Mouse (Mus musculus) kidney, adult 11 months (tissue): ENCODE results near the gene Hoxa9.
A peak's percentile ranks its signal among the peaks of the same experiment; 100 is the strongest.

Experiments
- DNase-seq: peaks from one replicate; pipeline ENCODE4 v3.0.0; 2022

The Hoxa9 gene

DNA sequence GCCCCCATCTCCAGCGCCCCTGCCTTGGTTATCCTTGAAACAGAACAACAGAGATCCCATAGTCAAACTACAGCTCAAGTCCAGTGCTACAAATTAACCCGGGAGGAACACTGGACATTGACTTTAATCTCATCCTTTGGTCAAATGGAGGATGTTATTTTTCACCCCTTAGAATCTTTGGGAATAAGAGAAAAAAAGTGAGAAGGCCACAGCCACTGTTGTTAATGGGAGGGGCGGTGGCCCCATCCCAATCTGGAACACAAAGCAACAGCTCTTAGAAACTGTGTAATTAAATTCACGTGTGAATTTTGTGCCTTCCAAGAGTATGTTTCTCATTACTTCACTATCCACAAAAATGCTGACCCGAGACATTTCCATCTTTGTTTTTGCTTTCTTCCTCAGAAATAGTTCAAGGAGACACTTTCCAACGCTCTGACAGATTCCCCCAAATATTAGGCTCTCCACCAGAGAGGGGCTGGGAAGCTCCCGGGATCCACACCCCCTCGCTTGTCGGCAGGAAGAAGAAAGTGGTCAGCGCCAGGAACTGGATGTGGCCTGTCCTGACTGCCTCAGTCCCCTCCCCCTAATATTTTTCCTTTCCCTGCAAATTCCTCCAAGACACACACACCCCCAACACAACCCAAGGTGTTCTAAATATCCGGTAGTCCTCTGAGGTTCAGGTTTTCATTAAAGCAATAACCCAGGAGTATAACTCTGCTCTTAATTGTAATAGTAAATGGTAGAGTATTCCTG, 3.2 kb downstream of the Hoxa9 start:
- peak; percentile 47 for DNase-seq

- peak; percentile 48 for DNase-seq
Observed at GRCm38 (mm10) chr6:52226569-52227257, 4.2 kb downstream of the Hoxa9 start.

GRCm38 (mm10) chr6:52225612-52226568, 5.0 kb downstream of the Hoxa9 start:
- DNase-seq: peak; percentile 91

- peak; percentile 38 for DNase-seq
Observed at GRCm38 (mm10) chr6:52224895-52225611, 5.8 kb downstream of the Hoxa9 start.

GRCm38 (mm10) chr6:52223939-52224760, 6.7 kb downstream of the Hoxa9 start:
- DNase-seq: peak; percentile 33

- no peak for DNase-seq
Observed at GRCm38 (mm10) chr6:52222729-52223128, 8.2 kb downstream of the Hoxa9 start.

DNA sequence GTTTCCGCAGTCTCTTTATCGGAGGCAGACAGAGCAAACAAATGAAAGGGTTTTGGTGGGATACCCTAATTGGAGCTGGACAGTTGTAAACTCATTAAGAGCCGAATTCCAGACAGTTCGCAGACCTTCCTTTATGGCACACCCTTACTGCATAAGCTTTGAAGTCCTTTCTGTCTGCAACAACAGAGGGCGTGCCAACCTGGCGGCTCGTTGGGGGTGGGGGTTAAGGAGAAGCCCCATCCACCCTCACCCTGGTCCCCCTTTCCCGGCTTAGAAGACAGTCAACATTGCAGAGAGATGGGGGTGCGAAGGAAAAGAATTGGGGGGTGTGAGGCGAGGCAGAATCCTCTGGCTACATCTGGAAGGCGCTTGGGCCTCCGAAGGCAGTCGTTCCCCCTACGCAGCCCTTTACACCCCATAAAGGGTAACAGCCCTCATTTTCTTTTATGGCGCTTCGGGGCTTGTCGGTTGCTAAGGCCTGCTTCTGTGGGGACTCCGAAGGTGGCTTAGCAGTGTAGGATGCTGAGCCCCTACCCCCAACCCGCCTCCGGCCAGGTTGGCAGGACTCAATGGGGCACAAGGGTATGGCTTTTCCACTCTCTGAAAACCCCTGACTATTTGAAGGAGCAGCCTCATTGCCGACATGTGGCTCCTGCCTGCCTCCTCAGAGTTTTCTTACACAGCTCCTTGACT, 8.8 kb downstream of the Hoxa9 start:
- DNase-seq: no peak

DNA sequence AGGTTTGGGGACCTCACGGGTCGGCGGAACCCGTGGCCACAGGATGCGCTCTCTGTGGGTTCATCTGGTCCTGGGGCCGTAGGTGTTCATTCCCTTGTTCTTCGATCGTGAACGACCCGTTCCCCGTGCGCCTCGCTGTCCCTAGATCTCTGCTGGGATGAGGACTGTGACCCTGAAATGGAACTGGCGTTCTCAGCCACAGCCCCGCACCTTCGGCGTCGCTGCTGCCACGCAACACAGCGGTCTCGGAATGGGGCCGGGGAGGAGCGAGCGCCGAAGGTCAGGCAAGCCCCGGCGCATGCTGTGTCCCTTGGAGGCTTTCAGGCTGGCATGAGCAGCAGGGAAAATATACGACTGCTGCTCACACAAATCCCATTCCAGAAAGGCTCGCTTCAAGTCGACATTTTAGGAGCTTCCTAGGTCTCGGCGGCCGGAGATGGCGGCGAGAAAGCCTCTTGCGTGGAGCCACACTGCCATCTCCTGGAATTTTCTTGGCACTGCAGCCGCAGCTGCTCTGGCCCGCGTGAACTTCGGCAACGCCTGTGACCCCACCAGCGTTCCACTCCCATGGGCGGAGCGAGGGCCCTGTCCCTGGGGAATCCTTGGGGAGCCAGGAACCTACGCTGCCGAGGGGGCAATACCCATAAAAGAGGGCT, 9.4 kb downstream of the Hoxa9 start, which contains the start of gene Hoxa7:
Gene Hoxa7 (minus strand): TSS at position 518 of the 656 bp plus-strand sequence.
- peak; percentile 94 for DNase-seq

- DNase-seq: peak; percentile 20
Observed at GRCm38 (mm10) chr6:52220865-52221310, 10.0 kb downstream of the Hoxa9 start.

GRCm38 (mm10) chr6:52220003-52220864, 10.7 kb downstream of the Hoxa9 start:
- DNase-seq: peak; percentile 69

GRCm38 (mm10) chr6:52219234-52219942, 11.5 kb downstream of the Hoxa9 start:
- peak; percentile 34 for DNase-seq

DNA sequence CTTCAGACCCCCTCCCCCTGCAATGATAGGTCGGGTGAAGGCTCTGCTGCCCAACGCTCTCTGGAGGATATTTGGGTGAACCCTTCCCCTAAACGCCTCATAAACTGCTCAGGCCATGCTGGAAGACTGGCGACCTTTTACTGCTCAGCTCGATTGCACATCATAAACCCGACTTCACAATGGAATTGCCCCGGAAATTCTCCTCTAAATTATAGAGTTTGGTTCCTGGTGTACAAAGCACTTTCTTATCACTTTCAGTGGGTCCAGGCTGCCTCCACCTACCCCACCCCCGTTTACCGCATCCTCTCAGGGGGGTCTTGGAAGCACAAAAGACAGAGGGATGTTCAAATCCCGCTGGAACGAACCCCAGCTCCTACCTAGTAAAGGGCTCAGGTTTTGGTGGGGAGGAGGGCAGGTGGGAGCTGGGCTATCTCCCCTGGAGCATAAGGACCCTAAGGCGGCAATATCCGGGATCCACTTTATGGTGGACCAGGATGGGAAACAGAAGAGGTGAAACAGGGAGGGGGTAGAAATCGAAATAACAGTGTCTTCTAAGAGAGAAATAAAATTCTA, 12.2 kb downstream of the Hoxa9 start:
- peak; percentile 48 for DNase-seq

DNA sequence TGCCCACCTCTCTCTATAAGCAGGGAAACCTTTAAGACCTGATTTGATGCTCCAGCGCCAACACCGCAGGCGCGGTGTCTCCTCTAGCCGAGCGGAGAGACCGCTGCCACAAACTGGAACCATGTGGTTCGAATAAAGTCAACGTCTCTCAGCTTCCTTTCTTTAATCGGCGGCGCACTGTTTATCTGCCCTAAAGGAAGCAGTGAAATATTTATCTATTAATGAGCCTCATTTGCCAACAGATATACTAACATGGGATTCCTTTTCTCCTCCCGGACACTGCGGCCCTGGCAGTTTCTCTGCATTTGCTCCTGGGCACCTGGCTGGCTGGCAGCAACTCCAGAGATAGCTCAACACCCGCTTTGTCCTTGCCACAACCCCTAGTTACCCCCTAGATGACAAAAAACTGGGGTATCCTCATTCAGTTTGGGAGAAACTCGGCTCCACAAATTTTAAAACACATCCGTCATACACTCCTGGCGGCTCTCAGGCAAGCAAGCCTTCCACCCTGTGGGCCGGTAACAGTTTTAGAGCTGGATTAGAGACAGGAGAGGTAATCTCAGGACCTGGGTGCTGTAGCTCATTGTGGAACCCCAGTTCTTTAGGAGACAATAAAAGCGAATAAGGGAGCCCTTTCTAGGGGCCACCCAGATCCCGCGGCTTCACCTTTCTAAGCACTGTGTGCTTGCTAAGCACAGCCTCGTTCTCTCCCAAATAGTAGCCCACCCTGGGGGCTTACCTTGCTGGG, 12.8 kb downstream of the Hoxa9 start:
- DNase-seq: peak; percentile 35

GRCm38 (mm10) chr6:52217459-52217768, 13.5 kb downstream of the Hoxa9 start:
- DNase-seq: peak; percentile 93

- no peak for DNase-seq
Observed at GRCm38 (mm10) chr6:52216691-52217458, 14.0 kb downstream of the Hoxa9 start.

GRCm38 (mm10) chr6:52215771-52216535, 14.9 kb downstream of the Hoxa9 start:
- peak; percentile 42 for DNase-seq
